Mouse (Mus musculus): ENCODE measurements around the gene Carmil2. TPM values are rescaled to one million over a fixed set of nuclear protein-coding genes. Genes with fewer than 3 reads are reported as not detected.

Gene Carmil2
- polyA plus RNA-seq, 1 experiment: 1.2 TPM

- H3K4me3 ChIP-seq (ENCODE audit: control insufficient read depth, low read depth, low read length): no peak overlapping the region
- H3K4me1 ChIP-seq (ENCODE audit: control insufficient read depth, insufficient read depth, low read length): no peaks in the 10 kb centered on the region
- no peaks in the 10 kb centered on the region for H3K27me3 ChIP-seq (ENCODE audit: control insufficient read depth, insufficient read depth, low read length)
- no peak overlapping the region for H3K27ac ChIP-seq (ENCODE audit: control insufficient read depth, insufficient read depth, low read depth, low read length)
- no peak for TF ChIP-seq CTCF (IDR thresholded peaks at IDR 0.05; ENCODE audit: control insufficient read depth, insufficient read depth, insufficient replicate concordance, low read depth, low read length)
- no peak for TF ChIP-seq POLR2A (IDR thresholded peaks at IDR 0.05; ENCODE audit: control insufficient read depth, low read depth, low read length)
- no peaks in the 10 kb centered on the region for H3K36me3 ChIP-seq (ENCODE audit: control insufficient read depth, insufficient read depth, low read length)
Observed at GRCm38 (mm10) chr8:105648929-105649328, 37.1 kb upstream of the Carmil2 start.

DNA sequence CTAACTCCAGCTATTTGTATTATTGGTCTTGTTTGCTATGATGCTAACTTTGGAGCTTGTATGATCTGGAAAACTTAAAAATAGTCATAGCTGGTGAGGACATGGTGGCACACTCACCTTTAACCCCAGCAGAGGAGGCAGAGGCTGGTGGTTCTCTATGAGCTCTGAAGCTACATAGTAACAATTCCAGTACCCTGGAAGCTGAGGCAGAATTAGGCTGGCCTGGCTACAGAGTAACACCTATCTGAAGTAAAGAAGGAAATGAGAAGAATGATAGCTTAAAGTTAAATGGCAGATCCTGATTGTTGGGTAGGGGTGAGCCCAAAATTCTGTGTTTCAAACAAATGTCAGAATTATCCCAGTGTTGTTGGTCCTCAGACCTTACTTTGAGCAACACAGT, 28.4 kb upstream of the Carmil2 start:
- no peaks in the 10 kb centered on the region for H3K27me3 ChIP-seq (ENCODE audit: control insufficient read depth, insufficient read depth, low read length)
- H3K4me3 ChIP-seq (ENCODE audit: control insufficient read depth, low read depth, low read length): no peak overlapping the region
- H3K4me1 ChIP-seq (ENCODE audit: control insufficient read depth, insufficient read depth, low read length): no peaks in the 10 kb centered on the region
- no peak for TF ChIP-seq CTCF (IDR thresholded peaks at IDR 0.05; ENCODE audit: control insufficient read depth, insufficient read depth, insufficient replicate concordance, low read depth, low read length)
- H3K27ac ChIP-seq (ENCODE audit: control insufficient read depth, insufficient read depth, low read depth, low read length): no peak overlapping the region
- no peaks in the 10 kb centered on the region for H3K36me3 ChIP-seq (ENCODE audit: control insufficient read depth, insufficient read depth, low read length)

DNA sequence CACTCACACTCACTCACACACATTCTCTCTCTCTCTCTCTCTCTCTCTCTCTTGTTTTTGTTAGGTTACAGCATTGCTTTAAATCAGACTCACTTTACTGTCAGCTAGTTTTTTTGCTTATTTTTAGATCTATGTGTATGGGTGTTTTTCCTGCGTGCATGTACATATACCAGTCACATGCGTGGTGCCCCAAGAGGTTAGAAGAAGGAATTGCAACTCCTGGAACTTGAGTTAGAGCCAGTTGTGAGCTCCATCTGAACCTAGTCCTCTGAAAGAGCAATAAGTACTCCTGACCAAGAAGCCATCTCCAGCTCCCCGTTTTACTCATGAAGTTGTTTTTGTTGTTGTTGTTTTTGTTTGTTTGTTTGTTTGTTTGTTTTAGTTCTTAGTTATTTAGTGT, 24.9 kb upstream of the Carmil2 start:
- H3K4me3 ChIP-seq (ENCODE audit: control insufficient read depth, low read depth, low read length): no peak overlapping the region
- no peaks in the 10 kb centered on the region for H3K4me1 ChIP-seq (ENCODE audit: control insufficient read depth, insufficient read depth, low read length)
- no peak overlapping the region for H3K27ac ChIP-seq (ENCODE audit: control insufficient read depth, insufficient read depth, low read depth, low read length)
- TF ChIP-seq CTCF (IDR thresholded peaks at IDR 0.05; ENCODE audit: control insufficient read depth, insufficient read depth, insufficient replicate concordance, low read depth, low read length) (no peak), POLR2A (IDR thresholded peaks at IDR 0.05; ENCODE audit: control insufficient read depth, low read depth, low read length) (no peak)
- H3K27me3 ChIP-seq (ENCODE audit: control insufficient read depth, insufficient read depth, low read length): no peaks in the 10 kb centered on the region
- H3K36me3 ChIP-seq (ENCODE audit: control insufficient read depth, insufficient read depth, low read length): no peaks in the 10 kb centered on the region; the same call in 1 of the 2 replicates

- H3K27me3 ChIP-seq (ENCODE audit: control insufficient read depth, insufficient read depth, low read length): no peaks in the 10 kb centered on the region
- no peak overlapping the region for H3K4me3 ChIP-seq (ENCODE audit: control insufficient read depth, low read depth, low read length)
- TF ChIP-seq POLR2A (IDR thresholded peaks at IDR 0.05; ENCODE audit: control insufficient read depth, low read depth, low read length) (no peak), CTCF (IDR thresholded peaks at IDR 0.05; ENCODE audit: control insufficient read depth, insufficient read depth, insufficient replicate concordance, low read depth, low read length) (no peak)
- no peaks in the 10 kb centered on the region for H3K4me1 ChIP-seq (ENCODE audit: control insufficient read depth, insufficient read depth, low read length)
- peaks cover 16% of the 10 kb centered on the region for H3K36me3 ChIP-seq (ENCODE audit: control insufficient read depth, insufficient read depth, low read length)
- no peak overlapping the region for H3K27ac ChIP-seq (ENCODE audit: control insufficient read depth, insufficient read depth, low read depth, low read length)
Observed at GRCm38 (mm10) chr8:105677891-105678290, 8.2 kb upstream of the Carmil2 start.

DNA sequence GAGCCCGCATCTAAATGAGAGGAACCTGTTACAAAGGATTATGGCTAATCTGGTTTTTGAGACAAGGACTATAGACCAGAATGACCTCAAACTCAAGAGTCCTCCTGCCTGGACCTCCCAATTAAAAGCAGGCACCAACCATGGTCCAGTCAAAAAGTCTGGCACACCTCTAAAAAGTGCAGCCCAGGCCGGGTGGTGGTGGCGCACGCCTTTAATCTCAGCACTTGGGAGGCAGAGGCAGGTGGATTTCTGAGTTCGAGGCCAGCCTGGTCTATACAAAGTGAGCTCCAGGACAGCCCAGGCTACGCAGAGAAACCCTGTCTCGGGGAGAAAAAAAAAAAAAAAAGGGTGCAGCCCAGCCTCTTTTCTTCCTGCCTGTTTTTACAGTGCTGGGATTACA, 749 bp upstream of the Carmil2 start:
- no peak for TF ChIP-seq POLR2A (IDR thresholded peaks at IDR 0.05; ENCODE audit: control insufficient read depth, low read depth, low read length)
- TF ChIP-seq CTCF (IDR thresholded peaks at IDR 0.05; ENCODE audit: control insufficient read depth, insufficient read depth, insufficient replicate concordance, low read depth, low read length): no peak
- no peak overlapping the region for H3K4me3 ChIP-seq (ENCODE audit: control insufficient read depth, low read depth, low read length)
- H3K27ac ChIP-seq (ENCODE audit: control insufficient read depth, insufficient read depth, low read depth, low read length): no peak overlapping the region
- H3K4me1 ChIP-seq (ENCODE audit: control insufficient read depth, insufficient read depth, low read length): peaks cover 4% of the 10 kb centered on the region
- peaks cover 6% of the 10 kb centered on the region for H3K36me3 ChIP-seq (ENCODE audit: control insufficient read depth, insufficient read depth, low read length)
- no peaks in the 10 kb centered on the region for H3K27me3 ChIP-seq (ENCODE audit: control insufficient read depth, insufficient read depth, low read length)

- H3K27ac ChIP-seq (ENCODE audit: control insufficient read depth, insufficient read depth, low read depth, low read length): no peak overlapping the region
- no peaks in the 10 kb centered on the region for H3K27me3 ChIP-seq (ENCODE audit: control insufficient read depth, insufficient read depth, low read length)
- H3K4me3 ChIP-seq (ENCODE audit: control insufficient read depth, low read depth, low read length): no peak overlapping the region
- peaks cover 4% of the 10 kb centered on the region for H3K4me1 ChIP-seq (ENCODE audit: control insufficient read depth, insufficient read depth, low read length)
- TF ChIP-seq CTCF (IDR thresholded peaks at IDR 0.05; ENCODE audit: control insufficient read depth, insufficient read depth, insufficient replicate concordance, low read depth, low read length) (no peak), POLR2A (IDR thresholded peaks at IDR 0.05; ENCODE audit: control insufficient read depth, low read depth, low read length) (no peak)
- peaks cover 2% of the 10 kb centered on the region; the same call in 1 of the 2 replicates for H3K36me3 ChIP-seq (ENCODE audit: control insufficient read depth, insufficient read depth, low read length)
Observed at GRCm38 (mm10) chr8:105686551-105686950, 477 bp downstream of the Carmil2 start.

GRCm38 (mm10) chr8:105687512-105687911, 1.4 kb downstream of the Carmil2 start:
- TF ChIP-seq POLR2A (IDR thresholded peaks at IDR 0.05; ENCODE audit: control insufficient read depth, low read depth, low read length): no peak
- TF ChIP-seq CTCF (IDR thresholded peaks at IDR 0.05; ENCODE audit: control insufficient read depth, insufficient read depth, insufficient replicate concordance, low read depth, low read length): no peak
- no peak overlapping the region for H3K4me3 ChIP-seq (ENCODE audit: control insufficient read depth, low read depth, low read length)
- no peak overlapping the region for H3K27ac ChIP-seq (ENCODE audit: control insufficient read depth, insufficient read depth, low read depth, low read length)
- no peaks in the 10 kb centered on the region; the same call in 1 of the 2 replicates for H3K36me3 ChIP-seq (ENCODE audit: control insufficient read depth, insufficient read depth, low read length)
- peaks cover 4% of the 10 kb centered on the region for H3K4me1 ChIP-seq (ENCODE audit: control insufficient read depth, insufficient read depth, low read length)
- no peaks in the 10 kb centered on the region for H3K27me3 ChIP-seq (ENCODE audit: control insufficient read depth, insufficient read depth, low read length)

DNA sequence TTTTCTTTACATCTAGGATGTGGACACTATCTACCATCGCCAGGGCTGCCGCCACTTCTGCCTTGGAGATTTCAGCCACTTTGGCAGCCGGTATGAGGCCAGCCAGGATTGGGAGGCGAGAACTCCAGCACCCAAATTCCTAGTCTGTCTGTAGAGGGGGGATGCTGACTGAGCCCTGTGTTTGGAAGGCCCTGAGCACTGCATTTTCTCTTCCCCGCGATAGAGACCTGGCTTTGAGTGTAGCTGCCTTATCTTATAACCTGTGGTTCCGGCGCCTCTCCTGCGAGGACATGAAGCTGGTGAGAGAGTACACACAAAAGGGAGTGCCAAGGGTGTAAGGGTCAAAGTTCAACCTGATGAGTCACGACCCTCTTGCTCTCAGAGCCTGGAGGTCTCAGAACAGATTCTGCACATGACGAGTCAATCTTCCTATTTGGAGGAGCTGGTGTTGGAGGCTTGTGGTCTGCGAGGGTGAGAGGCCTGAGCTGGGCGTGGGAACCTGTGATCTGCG, 2.2 kb downstream of the Carmil2 start:
- Histone ChIP-seq H3K27ac (ENCODE audit: control insufficient read depth, insufficient read depth, low read depth, low read length) (no peak overlapping the region), H3K27me3 (ENCODE audit: control insufficient read depth, insufficient read depth, low read length) (no peaks in the 10 kb centered on the region), H3K4me3 (ENCODE audit: control insufficient read depth, low read depth, low read length) (no peak overlapping the region), H3K4me1 (ENCODE audit: control insufficient read depth, insufficient read depth, low read length) (peaks cover 4% of the 10 kb centered on the region), H3K36me3 (ENCODE audit: control insufficient read depth, insufficient read depth, low read length) (no peaks in the 10 kb centered on the region)
- no peak for TF ChIP-seq POLR2A (IDR thresholded peaks at IDR 0.05; ENCODE audit: control insufficient read depth, low read depth, low read length)
- no peak for TF ChIP-seq CTCF (IDR thresholded peaks at IDR 0.05; ENCODE audit: control insufficient read depth, insufficient read depth, insufficient replicate concordance, low read depth, low read length)
